Mouse (Mus musculus) heart, embryonic 13.5 days (tissue): Measurements from ENCODE around the gene Mcrip2. TPM values are rescaled to one million over a fixed set of nuclear protein-coding genes. Genes with fewer than 3 reads are reported as not detected.

Experiments used
- ATAC-seq: fragments of 200-750 bp; cut with Nextera tagmentation; 2 replicates; pipeline ENCODE4 v1.8.0; 2017; ENCODE audit warnings: moderate TSS enrichment; ENCODE audit not compliant: insufficient number of reproducible peaks, low FRiP score, low TSS enrichment; ENCODE audit errors: extremely low read depth
- H3K27ac ChIP-seq: fragments of 300-500 bp; sonication (generic); replicated peaks from 2 replicates; pipeline ENCODE4 v1.5.1; 2015; ENCODE audit warnings: moderate library complexity, mild to moderate bottlenecking, inconsistent platforms
- H3K27me3 ChIP-seq: fragments of 300-500 bp; sonication (generic); replicated peaks from 2 replicates; pipeline ENCODE4 v1.6.1; 2015; ENCODE audit warnings: mild to moderate bottlenecking, inconsistent platforms
- H3K36me3 ChIP-seq: fragments of 300-500 bp; sonication (generic); 2 replicates; pipeline ENCODE4 v1.6.1; 2015; ENCODE audit warnings: mild to moderate bottlenecking, inconsistent platforms
- H3K4me1 ChIP-seq: fragments of 300-500 bp; sonication (generic); 2 replicates; pipeline ENCODE4 v1.6.1; 2015; ENCODE audit warnings: inconsistent platforms
- H3K4me2 ChIP-seq: fragments of 300-500 bp; sonication (generic); 2 replicates; pipeline ENCODE4 v1.6.1; 2015; ENCODE audit warnings: inconsistent platforms, mild to moderate bottlenecking, moderate library complexity
- H3K4me3 ChIP-seq: fragments of 300-500 bp; sonication (generic); 2 replicates; pipeline ENCODE4 v1.5.1; 2015; ENCODE audit warnings: moderate library complexity, mild to moderate bottlenecking, inconsistent platforms
- H3K9ac ChIP-seq: fragments of 300-500 bp; sonication (generic); 2 replicates; pipeline ENCODE4 v1.6.1; 2015; ENCODE audit warnings: inconsistent platforms, mild to moderate bottlenecking, moderate library complexity
- H3K9me3 ChIP-seq: fragments of 300-500 bp; sonication (generic); 2 replicates; pipeline ENCODE4 v1.6.1; 2016; ENCODE audit warnings: inconsistent platforms
- WGBS: fragments of 180-500 bp; shearing (Covaris S2); methylation state at CpG from one replicate; pipeline ENCODE4 v1.1.7; 2015; ENCODE audit warnings: mixed read lengths; 5-methylcytosine and 5-hydroxymethylcytosine counted together
- polyA plus RNA-seq: library from polyadenylated mRNA; unstranded; fragments of >200 nt; fragmentation: Nextera tagmentation; extraction: Ambion mirVana; gene quantifications from 2 replicates; pipeline ENCODE4 v1.2.1, GENCODE M21; 2015

Mcrip2 gene
- polyA plus RNA-seq = 159 and 173 TPM in 2 replicates

- Histone ChIP-seq H3K9me3 (no peaks in the 10 kb centered on the region), H3K4me3 (peak within 1 kb of the TSS; percentile 76), H3K27me3 (no peaks in the 10 kb centered on the region), H3K9ac (peak within 1 kb of the TSS; percentile 93), H3K36me3 (peaks cover 18% of the 10 kb centered on the region), H3K27ac (peak within 1 kb of the TSS; percentile 93), H3K4me1 (peaks cover 31% of the 10 kb centered on the region), H3K4me2 (peak within 1 kb of the TSS; percentile 77)
- peak; percentile 71 for ATAC-seq
- WGBS = under 1% methylated on average over 24 of the region's 24 CpGs
Measured at GRCm38 (mm10) chr17:25868601-25869191, at the start of gene Mcrip2. TSS of gene Mcrip2 (minus strand) at chr17:25868764.

- Histone ChIP-seq H3K36me3 (peaks cover 20% of the 10 kb centered on the region), H3K4me3 (peak overlapping the region; percentile 98), H3K9me3 (no peaks in the 10 kb centered on the region), H3K27me3 (no peaks in the 10 kb centered on the region), H3K27ac (no peak overlapping the region), H3K4me1 (peaks cover 52% of the 10 kb centered on the region), H3K9ac (peak overlapping the region; percentile 94), H3K4me2 (peak overlapping the region; percentile 98)
- 66% methylated on average over 9 of the region's 9 CpGs for WGBS
- no peak for ATAC-seq
Measured at GRCm38 (mm10) chr17:25918037-25918750, 49.6 kb upstream of the Mcrip2 start.

- Histone ChIP-seq H3K9ac (peak overlapping the region; percentile 94; the same call in 1 of the 2 replicates), H3K27me3 (no peaks in the 10 kb centered on the region), H3K4me2 (no peak overlapping the region), H3K27ac (no peak overlapping the region), H3K36me3 (peaks cover 20% of the 10 kb centered on the region), H3K4me3 (no peak overlapping the region), H3K9me3 (no peaks in the 10 kb centered on the region), H3K4me1 (peaks cover 56% of the 10 kb centered on the region)
- no peak for ATAC-seq
- 75% methylated on average over 8 of the region's 8 CpGs for WGBS
Measured at GRCm38 (mm10) chr17:25916931-25917647, 48.5 kb upstream of the Mcrip2 start.

- Histone ChIP-seq H3K9me3 (no peaks in the 10 kb centered on the region), H3K36me3 (peaks cover 20% of the 10 kb centered on the region), H3K27me3 (no peaks in the 10 kb centered on the region), H3K9ac (peak overlapping the region; percentile 24; the same call in 1 of the 2 replicates), H3K27ac (peak overlapping the region; percentile 70), H3K4me1 (peaks cover 49% of the 10 kb centered on the region), H3K4me2 (peak overlapping the region; percentile 35; the same call in 1 of the 2 replicates), H3K4me3 (no peak overlapping the region)
- 55% methylated on average over 4 of the region's 4 CpGs for WGBS
- ATAC-seq = no peak
Measured at GRCm38 (mm10) chr17:25914295-25914694, 45.7 kb upstream of the Mcrip2 start.

- no peaks in the 10 kb centered on the region for H3K9me3 ChIP-seq
- peak overlapping the region; percentile 24 for H3K9ac ChIP-seq
- H3K36me3 ChIP-seq = peaks cover 20% of the 10 kb centered on the region
- 30% methylated on average over 1 of the region's 1 CpGs for WGBS
- no peaks in the 10 kb centered on the region for H3K27me3 ChIP-seq
- ATAC-seq = no peak
- H3K4me3 ChIP-seq = no peak overlapping the region
- H3K4me2 ChIP-seq = peak overlapping the region; percentile 35
- peaks cover 48% of the 10 kb centered on the region for H3K4me1 ChIP-seq
- peak overlapping the region; percentile 70 for H3K27ac ChIP-seq
Measured at GRCm38 (mm10) chr17:25913877-25914275, 45.3 kb upstream of the Mcrip2 start.

- H3K9ac ChIP-seq = peak overlapping the region; percentile 24
- H3K9me3 ChIP-seq = no peaks in the 10 kb centered on the region
- peaks cover 20% of the 10 kb centered on the region for H3K36me3 ChIP-seq
- H3K4me1 ChIP-seq = peaks cover 43% of the 10 kb centered on the region
- H3K27ac ChIP-seq = peak overlapping the region; percentile 70
- H3K4me3 ChIP-seq = no peak overlapping the region
- H3K4me2 ChIP-seq = peak overlapping the region; percentile 35
- ATAC-seq = no peak
- 62% methylated on average over 14 of the region's 14 CpGs for WGBS
- no peaks in the 10 kb centered on the region for H3K27me3 ChIP-seq
Measured at GRCm38 (mm10) chr17:25913186-25913876, 44.8 kb upstream of the Mcrip2 start.

GRCm38 (mm10) chr17:25911816-25912215 lies 43.3 kb upstream of the Mcrip2 start:
- peaks cover 29% of the 10 kb centered on the region for H3K4me1 ChIP-seq

GRCm38 (mm10) chr17:25907640-25908039 lies 39.1 kb upstream of the Mcrip2 start:
- Histone ChIP-seq H3K4me1 (0 out of 2 replicates have a peak, but pooled peaks cover 2% of the 10 kb centered on the region), H3K9me3 (no peaks in the 10 kb centered on the region), H3K4me2 (no peak overlapping the region), H3K36me3 (peaks cover 3% of the 10 kb centered on the region; the same call in 1 of the 2 replicates), H3K27ac (no peak overlapping the region), H3K27me3 (no peaks in the 10 kb centered on the region), H3K9ac (no peak overlapping the region), H3K4me3 (no peak overlapping the region)
- no peak for ATAC-seq
- WGBS = 90% methylated on average over 2 of the region's 2 CpGs

More at GRCm38 (mm10) chr17:25911816-25912215, 43.3 kb upstream of the Mcrip2 start:
- H3K27ac ChIP-seq = no peak overlapping the region
- no peak overlapping the region for H3K4me3 ChIP-seq
- ATAC-seq = no peak
- WGBS = 84% methylated on average over 4 of the region's 4 CpGs
- no peaks in the 10 kb centered on the region for H3K9me3 ChIP-seq
- H3K36me3 ChIP-seq = peaks cover 8% of the 10 kb centered on the region
- H3K27me3 ChIP-seq = no peaks in the 10 kb centered on the region
- no peak overlapping the region for H3K9ac ChIP-seq
- no peak overlapping the region for H3K4me2 ChIP-seq

GRCm38 (mm10) chr17:25903061-25903460 lies 34.5 kb upstream of the Mcrip2 start:
- Histone ChIP-seq H3K9ac (no peak overlapping the region), H3K4me1 (no peaks in the 10 kb centered on the region), H3K4me2 (no peak overlapping the region), H3K4me3 (no peak overlapping the region), H3K9me3 (no peaks in the 10 kb centered on the region), H3K36me3 (peaks cover 22% of the 10 kb centered on the region), H3K27ac (no peak overlapping the region), H3K27me3 (no peaks in the 10 kb centered on the region)
- 86% methylated on average over 3 of the region's 3 CpGs for WGBS
- no peak for ATAC-seq

GRCm38 (mm10) chr17:25900193-25900592 lies 31.6 kb upstream of the Mcrip2 start:
- no peak overlapping the region for H3K4me2 ChIP-seq
- no peaks in the 10 kb centered on the region for H3K9me3 ChIP-seq
- no peak for ATAC-seq
- H3K9ac ChIP-seq = no peak overlapping the region
- peaks cover 10% of the 10 kb centered on the region for H3K4me1 ChIP-seq
- WGBS = 95% methylated on average over 1 of the region's 1 CpGs
- peaks cover 19% of the 10 kb centered on the region for H3K36me3 ChIP-seq
- no peaks in the 10 kb centered on the region for H3K27me3 ChIP-seq
- H3K27ac ChIP-seq = no peak overlapping the region
- H3K4me3 ChIP-seq = no peak overlapping the region

GRCm38 (mm10) chr17:25895891-25896290 lies 27.3 kb upstream of the Mcrip2 start:
- Histone ChIP-seq H3K27ac (no peak overlapping the region), H3K9ac (no peak overlapping the region), H3K27me3 (no peaks in the 10 kb centered on the region), H3K4me3 (no peak overlapping the region), H3K36me3 (peaks cover 12% of the 10 kb centered on the region), H3K4me1 (peaks cover 13% of the 10 kb centered on the region), H3K4me2 (no peak overlapping the region), H3K9me3 (no peaks in the 10 kb centered on the region)
- 50% methylated on average over 12 of the region's 12 CpGs for WGBS
- no peak for ATAC-seq
